Mouse (Mus musculus) forebrain, embryonic 14.5 days (tissue): ENCODE results near the gene Kansl2. TPM values are rescaled to one million over a fixed set of nuclear protein-coding genes. Genes with fewer than 3 reads are reported as not detected.
"Not testable (repeated sequence)": the region's sequence is repeated elsewhere in the genome, so short reads cannot be mapped to it uniquely, and the experiment has no call there.

ENCODE experiments used
- ATAC-seq: fragments of 200-750 bp; cut with Nextera tagmentation; 2 replicates; pipeline ENCODE4 v1.8.0; 2017; ENCODE audit warnings: mild to moderate bottlenecking, moderate library complexity
- DNase-seq: peaks from one replicate; pipeline ENCODE4 v3.0.0-alpha.2; 2015; ENCODE audit warnings: low spot score
- H3K27ac ChIP-seq: fragments of 300-500 bp; sonication (generic); 2 replicates; pipeline ENCODE4 v1.5.1; 2014; ENCODE audit warnings: low read depth, mild to moderate bottlenecking, control low read depth, low read length, moderate library complexity
- H3K27me3 ChIP-seq: fragments of 300-500 bp; sonication (generic); replicated peaks from 2 replicates; pipeline ENCODE4 v1.6.1; 2014; ENCODE audit warnings: low read length, control low read depth, mixed read lengths; ENCODE audit not compliant: control insufficient read depth, insufficient read depth
- H3K36me3 ChIP-seq: fragments of 300-500 bp; sonication (generic); 2 replicates; pipeline ENCODE4 v1.6.1; 2014; ENCODE audit warnings: low read length, control low read depth; ENCODE audit not compliant: control insufficient read depth, insufficient read depth
- H3K4me1 ChIP-seq: fragments of 300-500 bp; sonication (generic); 2 replicates; pipeline ENCODE4 v1.6.1; 2014; ENCODE audit warnings: antibody characterized with exemption, low read length, control low read depth; ENCODE audit not compliant: control insufficient read depth, insufficient read depth
- H3K4me2 ChIP-seq: fragments of 300-500 bp; sonication (generic); 2 replicates; pipeline ENCODE4 v1.6.1; 2014; ENCODE audit warnings: mild to moderate bottlenecking, control low read depth, low read length
- H3K4me3 ChIP-seq: fragments of 300-500 bp; sonication (generic); 2 replicates; pipeline ENCODE4 v1.5.1; 2014; ENCODE audit warnings: low read depth, low read length, control low read depth
- H3K9ac ChIP-seq: fragments of 300-500 bp; sonication (generic); 2 replicates; pipeline ENCODE4 v1.6.1; 2014; ENCODE audit warnings: mild to moderate bottlenecking, low read length, control low read depth, moderate library complexity
- H3K9me3 ChIP-seq: fragments of 300-500 bp; sonication (generic); replicated peaks from 2 replicates; pipeline ENCODE4 v1.6.1; 2016; ENCODE audit warnings: low read length, control low read depth, mixed read lengths; ENCODE audit not compliant: control insufficient read depth
- WGBS: fragments of 180-500 bp; shearing (Covaris S2); extraction: QIAGEN DNeasy Blood & Tissue Kit; methylation state at CpG from one replicate; pipeline ENCODE4 v1.1.7; 2014; 5-methylcytosine and 5-hydroxymethylcytosine counted together
- polyA plus RNA-seq: library from polyadenylated mRNA; unstranded; fragments of >200 nt; fragmentation: Nextera tagmentation; extraction: Ambion mirVana; gene quantifications from 2 replicates; pipeline ENCODE4 v1.2.1, GENCODE M21; 2014

Gene Kansl2
- polyA plus RNA-seq, 1 experiment from 2014 or later = 134 TPM

DNA sequence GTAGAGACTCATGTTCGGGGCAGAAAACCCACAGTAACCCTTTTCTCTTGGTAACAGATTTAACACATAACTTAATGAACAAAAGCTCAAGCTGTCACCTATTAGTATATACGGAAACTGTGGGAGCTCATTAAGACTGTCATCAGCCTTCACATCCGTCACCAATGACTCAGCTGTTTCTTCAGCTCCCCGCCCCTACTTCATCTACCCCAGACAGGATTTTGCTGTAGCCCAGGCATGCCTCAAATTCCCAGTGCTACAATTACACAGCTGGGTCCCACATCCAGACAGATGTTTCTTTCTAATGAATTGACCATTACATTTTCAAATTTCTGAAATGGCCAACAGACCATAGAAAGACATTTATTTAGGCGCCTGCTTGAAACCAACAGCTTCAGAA is 8.0 kb downstream of the Kansl2 start:
- Histone ChIP-seq H3K4me3 (no peak overlapping the region), H3K9me3 (no peaks in the 10 kb centered on the region), H3K4me2 (no peak overlapping the region), H3K36me3 (peaks cover 96% of the 10 kb centered on the region), H3K27me3 (no peaks in the 10 kb centered on the region), H3K27ac (no peak overlapping the region), H3K4me1 (no peaks in the 10 kb centered on the region), H3K9ac (no peak overlapping the region)
- WGBS = 51% methylated on average over 5 of the region's 5 CpGs
- peak; percentile 30 for DNase-seq
- no peak for ATAC-seq

DNA sequence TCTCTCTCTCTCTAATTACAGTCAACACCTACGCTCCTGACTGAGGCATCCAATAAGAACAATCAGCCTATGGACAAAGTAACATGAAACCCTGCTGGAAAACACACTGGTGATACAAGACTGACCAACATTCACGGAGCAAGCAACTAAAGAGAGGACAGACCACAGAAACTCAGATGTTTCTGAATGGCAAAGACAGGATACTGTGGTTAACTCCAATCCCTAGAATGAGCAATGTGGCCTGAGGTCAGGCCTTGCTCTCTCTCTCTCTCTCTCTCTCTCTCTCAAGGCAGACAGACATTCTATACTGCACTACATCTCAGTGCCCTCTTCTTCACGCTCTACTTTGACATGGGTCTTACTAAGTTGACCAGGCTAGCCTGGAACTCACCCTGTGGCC is 12.8 kb downstream of the Kansl2 start:
- no peaks in the 10 kb centered on the region for H3K27me3 ChIP-seq
- H3K4me1 ChIP-seq = no peaks in the 10 kb centered on the region
- peaks cover 85% of the 10 kb centered on the region for H3K36me3 ChIP-seq
- WGBS = 93% methylated on average over 3 of the region's 3 CpGs
- H3K27ac ChIP-seq = no peak overlapping the region
- no peak overlapping the region for H3K4me3 ChIP-seq
- no peak for DNase-seq
- H3K9me3 ChIP-seq = no peaks in the 10 kb centered on the region
- no peak overlapping the region for H3K4me2 ChIP-seq
- no peak for ATAC-seq
- no peak overlapping the region for H3K9ac ChIP-seq

DNA sequence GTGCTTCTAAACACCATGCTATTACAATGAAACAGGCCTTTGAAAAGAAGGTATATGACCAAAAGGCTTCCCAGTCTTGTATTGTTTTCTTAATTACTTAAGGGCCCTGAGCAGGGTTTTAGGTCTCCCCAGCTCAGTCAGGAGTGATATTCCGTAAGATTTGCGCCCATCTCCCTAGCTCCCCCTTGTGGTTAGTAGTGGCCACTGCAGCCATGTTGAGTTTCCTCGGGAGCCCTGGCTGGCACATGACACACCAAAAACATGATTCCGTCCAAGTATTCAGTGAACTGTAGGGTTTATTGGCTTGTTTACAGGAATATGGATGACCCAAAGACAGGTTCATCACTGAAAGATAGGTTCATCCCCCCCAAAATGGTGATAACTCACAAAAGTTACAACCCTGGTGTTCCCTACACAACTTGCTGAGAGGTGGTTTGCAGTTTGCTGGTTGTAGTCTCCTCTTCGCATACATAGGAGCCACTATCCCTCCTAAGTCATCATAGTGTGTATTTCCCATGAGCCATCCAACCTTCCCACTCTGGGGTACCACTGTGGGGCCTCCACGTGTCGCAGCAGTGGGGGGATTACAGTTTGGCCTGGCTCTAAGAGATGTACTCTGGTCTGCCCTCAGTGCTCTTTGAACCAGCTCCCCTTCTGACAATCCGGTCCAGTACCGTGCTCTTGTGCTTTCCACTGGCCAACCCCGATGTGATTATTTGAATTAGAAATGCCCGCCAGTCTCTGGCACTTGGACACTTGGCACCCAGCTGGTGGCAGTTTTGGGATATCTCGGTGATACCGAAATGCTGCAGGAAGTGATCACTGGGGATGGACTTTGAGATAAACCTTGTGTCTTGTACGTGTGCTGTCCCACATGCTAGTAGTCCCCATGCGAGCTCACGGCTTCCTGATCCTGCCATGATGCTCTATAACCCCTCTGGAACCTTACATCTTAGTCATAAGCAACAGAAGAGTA is 16.4 kb downstream of the Kansl2 start:
- Histone ChIP-seq H3K9me3 (no peaks in the 10 kb centered on the region), H3K4me2 (no peak overlapping the region), H3K4me1 (no peaks in the 10 kb centered on the region), H3K27me3 (no peaks in the 10 kb centered on the region), H3K27ac (no peak overlapping the region), H3K9ac (no peak overlapping the region), H3K4me3 (no peak overlapping the region), H3K36me3 (peaks cover 52% of the 10 kb centered on the region)
- ATAC-seq = no peak
- WGBS = 69% methylated on average over 16 of the region's 16 CpGs
- peak; percentile 55 for DNase-seq

DNA sequence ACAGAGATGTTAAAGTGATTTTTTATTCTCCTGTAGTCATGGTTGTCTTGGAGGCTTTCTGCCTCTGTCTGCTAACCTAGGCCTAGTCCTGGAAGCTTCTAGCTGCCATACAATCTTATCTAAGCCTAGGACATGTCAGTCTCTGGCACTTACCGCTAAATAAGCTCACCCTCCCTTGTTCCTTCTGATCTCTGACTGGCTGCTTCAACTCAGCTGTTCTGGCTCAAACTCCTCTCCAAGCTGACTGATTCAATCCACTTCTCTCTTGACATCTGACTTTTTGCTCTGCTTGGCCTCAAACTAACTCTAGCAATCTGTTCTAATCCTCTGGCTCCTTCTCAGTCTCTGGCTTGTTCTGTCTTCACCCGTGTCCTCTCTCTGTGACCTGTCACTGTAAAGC is 19.2 kb downstream of the Kansl2 start:
- H3K4me1 ChIP-seq, H3K27me3 ChIP-seq, DNase-seq, H3K9me3 ChIP-seq, ATAC-seq, H3K4me2 ChIP-seq, H3K9ac ChIP-seq, H3K27ac ChIP-seq, H3K4me3 ChIP-seq: not testable (repeated sequence)
- WGBS = 87% methylated on average over 2 of the region's 2 CpGs
- H3K36me3 ChIP-seq = peaks cover 23% of the 10 kb centered on the region

DNA sequence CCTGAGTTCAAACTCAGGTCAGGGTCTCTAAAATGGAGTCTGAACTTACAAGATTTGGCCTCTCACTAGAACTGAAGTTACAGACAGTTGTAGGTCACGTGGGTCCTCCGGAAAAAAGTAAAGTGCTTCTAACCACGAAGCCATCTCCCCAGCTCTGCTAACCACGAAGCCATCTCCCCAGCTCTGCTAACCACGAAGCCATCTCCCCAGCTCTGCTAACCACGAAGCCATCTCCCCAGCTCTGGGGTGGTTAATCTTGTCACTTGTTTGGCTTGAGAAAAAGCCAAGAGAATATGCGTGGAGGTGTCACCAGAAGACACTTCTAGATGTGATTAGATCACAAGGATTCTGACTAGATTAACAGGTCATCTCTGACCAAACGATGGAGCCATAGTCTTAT is 19.9 kb downstream of the Kansl2 start:
- Histone ChIP-seq H3K27me3 (no peaks in the 10 kb centered on the region), H3K4me1 (no peaks in the 10 kb centered on the region), H3K36me3 (peaks cover 18% of the 10 kb centered on the region), H3K4me3 (no peak overlapping the region), H3K9ac (no peak overlapping the region), H3K9me3 (no peaks in the 10 kb centered on the region), H3K27ac (no peak overlapping the region), H3K4me2 (no peak overlapping the region)
- WGBS = 82% methylated on average over 8 of the region's 8 CpGs
- DNase-seq = no peak
- ATAC-seq = no peak

DNA sequence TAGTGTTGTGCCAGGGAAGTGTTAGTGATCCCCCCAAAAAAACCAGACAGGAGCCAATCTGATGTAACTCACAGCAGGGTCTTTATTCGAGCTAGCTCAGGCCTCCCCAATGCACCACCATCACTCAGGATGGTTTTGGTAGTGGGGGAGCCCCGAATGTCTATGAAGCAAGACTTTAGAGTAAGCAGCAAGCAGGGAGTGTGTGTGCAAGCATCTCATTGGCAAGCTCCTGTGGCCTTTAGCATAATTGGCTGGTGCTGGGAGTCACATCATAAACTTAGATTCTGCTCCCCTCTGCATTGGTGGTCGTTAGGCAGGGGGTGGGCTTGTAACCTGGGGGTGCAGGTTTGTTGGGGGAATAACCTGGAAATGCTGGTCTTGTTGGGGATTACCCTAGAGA is 20.4 kb downstream of the Kansl2 start:
- not testable (repeated sequence) for H3K9me3 ChIP-seq, H3K9ac ChIP-seq, H3K4me1 ChIP-seq, H3K4me2 ChIP-seq, H3K27ac ChIP-seq, ATAC-seq, H3K4me3 ChIP-seq, H3K27me3 ChIP-seq, DNase-seq
- WGBS = 67% methylated on average over 3 of the region's 3 CpGs
- H3K36me3 ChIP-seq = peaks cover 18% of the 10 kb centered on the region

DNA sequence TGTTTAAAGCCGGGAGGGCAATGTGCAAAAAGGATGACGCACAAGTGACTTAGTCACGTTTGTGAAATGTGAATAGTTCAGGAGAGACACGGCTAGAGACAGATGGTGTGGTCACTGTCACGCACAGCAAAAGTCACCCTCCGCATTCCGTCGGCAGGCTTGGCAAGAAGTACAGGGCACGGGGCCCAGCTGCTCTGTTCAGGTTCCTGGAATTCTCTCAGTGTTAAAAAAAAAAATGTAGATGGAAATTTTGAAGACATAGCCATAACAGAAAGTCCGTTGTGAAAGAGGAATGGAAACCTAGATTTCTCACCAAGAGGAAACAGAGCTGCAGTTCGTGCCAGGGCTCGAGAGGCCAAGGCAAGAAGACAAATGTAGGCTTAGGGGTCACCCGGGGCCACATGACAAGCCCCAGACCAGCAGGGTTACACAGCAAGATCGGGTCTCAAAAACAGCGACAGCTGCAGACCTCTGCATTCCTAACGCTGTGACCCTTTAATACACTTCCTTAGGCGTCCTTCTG is 21.2 kb downstream of the Kansl2 start:
- Histone ChIP-seq H3K4me1 (no peaks in the 10 kb centered on the region), H3K9me3 (no peaks in the 10 kb centered on the region), H3K9ac (no peak overlapping the region), H3K4me2 (no peak overlapping the region), H3K36me3 (peaks cover 10% of the 10 kb centered on the region), H3K27me3 (no peaks in the 10 kb centered on the region), H3K27ac (no peak overlapping the region), H3K4me3 (no peak overlapping the region)
- ATAC-seq (no peak), DNase-seq (no peak)
- WGBS = 72% methylated on average over 17 of the region's 17 CpGs

DNA sequence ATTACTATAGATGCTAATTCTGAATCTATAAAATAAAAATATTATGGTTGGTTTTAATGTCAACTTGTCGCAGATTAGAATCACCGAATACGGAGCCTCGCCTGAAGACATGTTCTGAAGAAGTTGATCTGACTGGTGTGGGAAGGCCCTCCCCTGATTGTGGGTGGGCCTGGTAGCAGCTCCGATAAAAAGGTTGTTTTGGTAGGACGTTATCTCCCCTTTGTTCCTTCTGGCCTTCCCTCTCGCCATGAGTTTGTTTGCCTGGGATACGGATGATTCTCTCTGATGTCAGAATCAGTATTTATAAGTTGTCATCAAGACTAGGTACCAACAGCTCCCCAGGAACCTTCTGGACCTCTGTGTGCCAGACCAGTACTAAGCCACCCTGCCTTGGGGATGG is 21.8 kb downstream of the Kansl2 start:
- no peak overlapping the region for H3K4me2 ChIP-seq
- no peaks in the 10 kb centered on the region for H3K4me1 ChIP-seq
- H3K27me3 ChIP-seq = no peaks in the 10 kb centered on the region
- H3K4me3 ChIP-seq = no peak overlapping the region
- H3K9ac ChIP-seq = no peak overlapping the region
- H3K36me3 ChIP-seq = 0 out of 2 replicates have a peak, but pooled peaks cover 5% of the 10 kb centered on the region
- DNase-seq (no peak), ATAC-seq (no peak)
- H3K27ac ChIP-seq = no peak overlapping the region
- 77% methylated on average over 8 of the region's 8 CpGs for WGBS
- H3K9me3 ChIP-seq = no peaks in the 10 kb centered on the region

DNA sequence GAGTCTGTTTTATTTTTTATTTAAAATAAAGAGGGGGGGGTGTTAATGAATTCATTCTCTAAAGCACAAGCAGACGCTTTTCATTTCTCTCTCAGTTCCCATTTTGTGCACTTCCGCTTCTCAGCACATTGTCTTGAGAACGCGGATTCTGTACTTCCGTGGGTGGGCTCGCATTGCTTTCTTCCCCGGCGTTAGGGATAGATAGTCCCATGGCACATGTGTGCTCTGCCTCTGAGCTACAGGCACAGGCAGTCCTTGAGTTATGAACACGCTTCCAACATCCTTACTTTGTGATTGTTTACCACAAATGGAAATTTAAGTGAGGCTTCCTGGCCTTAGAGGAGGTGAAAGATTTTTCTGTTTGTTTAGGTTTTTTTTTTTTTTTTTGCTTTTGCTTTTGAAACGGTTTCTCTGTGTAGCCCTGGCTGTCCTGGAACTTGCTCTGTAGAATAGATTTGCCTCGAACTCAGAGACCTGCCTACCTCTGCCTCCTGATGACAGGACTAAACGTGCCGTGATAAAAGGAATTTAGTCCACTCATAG is 22.6 kb downstream of the Kansl2 start:
- no peak for DNase-seq
- Histone ChIP-seq H3K9me3 (no peaks in the 10 kb centered on the region), H3K4me3 (no peak overlapping the region), H3K27me3 (no peaks in the 10 kb centered on the region), H3K4me1 (no peaks in the 10 kb centered on the region), H3K9ac (no peak overlapping the region), H3K36me3 (no peaks in the 10 kb centered on the region), H3K4me2 (no peak overlapping the region), H3K27ac (no peak overlapping the region)
- 61% methylated on average over 13 of the region's 13 CpGs for WGBS
- ATAC-seq = no peak
